Mouse (Mus musculus) left cerebral cortex, adult 11 months (tissue): ENCODE measurements around the gene Defb5.
"Not testable (repeated sequence)": the region's sequence is repeated elsewhere in the genome, so short reads cannot be mapped to it uniquely, and the experiment has no call there.

ENCODE experiments used
- DNase-seq: peaks from one replicate; pipeline ENCODE4 v3.0.0; 2022; ENCODE audit warnings: low spot score

Defb5 gene

GRCm38 (mm10) chr8:19247280-19247679 lies at the start of gene Defb5:
Gene Defb5, plus strand, starts transcription at chr8:19247580.
- no peak for DNase-seq

GRCm38 (mm10) chr8:19225161-19225560 lies 22.2 kb upstream of the Defb5 start, which contains the start of gene Defb6:
Gene Defb6, plus strand, starts transcription at chr8:19225478.
- DNase-seq: no peak

- no peak for DNase-seq
Measured at GRCm38 (mm10) chr8:19238101-19238500, 9.3 kb upstream of the Defb5 start.

DNA sequence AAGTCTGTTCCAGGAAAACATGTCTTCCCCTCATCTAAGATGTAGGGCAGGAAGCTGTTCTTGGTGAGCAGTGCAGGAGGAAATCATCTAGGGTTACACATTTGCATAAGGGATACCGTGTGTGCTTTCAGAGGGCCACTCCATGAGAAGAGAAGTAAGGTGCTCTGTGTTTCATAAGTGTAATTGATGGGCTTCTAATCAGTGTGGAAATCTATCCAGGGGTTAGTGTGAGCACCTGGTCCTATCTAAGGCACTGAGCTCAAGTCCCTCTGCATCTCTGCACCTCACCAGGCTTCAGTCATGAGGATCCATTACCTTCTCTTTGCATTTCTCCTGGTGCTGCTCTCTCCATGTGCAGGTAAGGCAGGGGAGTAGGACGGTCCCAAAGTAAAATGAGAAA lies 7.8 kb upstream of the Defb5 start, which contains the start of gene Defb46:
Gene Defb46 (plus strand): TSS at position 301 of the 400 bp plus-strand sequence.
- DNase-seq: no peak

DNA sequence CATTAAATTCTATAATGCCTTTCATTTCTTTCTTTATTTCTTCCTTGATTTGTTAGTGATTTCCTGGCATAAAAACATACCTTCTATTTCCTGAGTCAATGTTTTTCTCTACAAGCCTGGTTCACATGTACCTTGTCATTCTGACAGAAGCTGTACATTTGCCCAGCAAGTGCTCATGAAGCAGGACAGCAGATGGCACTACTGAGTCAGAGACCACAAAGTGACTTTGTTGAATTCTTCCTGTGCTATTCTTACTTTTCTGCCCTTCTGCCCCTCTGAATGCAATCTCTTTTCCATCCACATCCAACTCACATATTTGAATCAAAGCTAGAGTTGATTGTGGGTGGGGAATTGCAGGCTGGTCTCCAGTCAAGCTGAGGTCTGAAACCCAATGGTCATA lies 10.8 kb downstream of the Defb5 start:
- no peak for DNase-seq

GRCm38 (mm10) chr8:19259667-19260066 lies 12.3 kb downstream of the Defb5 start:
- no peak for DNase-seq

GRCm38 (mm10) chr8:19293060-19293459 lies 45.7 kb downstream of the Defb5 start, which contains the start of gene Defb3:
Gene Defb3, plus strand, starts transcription at chr8:19293360.
- not testable (repeated sequence) for DNase-seq

DNA sequence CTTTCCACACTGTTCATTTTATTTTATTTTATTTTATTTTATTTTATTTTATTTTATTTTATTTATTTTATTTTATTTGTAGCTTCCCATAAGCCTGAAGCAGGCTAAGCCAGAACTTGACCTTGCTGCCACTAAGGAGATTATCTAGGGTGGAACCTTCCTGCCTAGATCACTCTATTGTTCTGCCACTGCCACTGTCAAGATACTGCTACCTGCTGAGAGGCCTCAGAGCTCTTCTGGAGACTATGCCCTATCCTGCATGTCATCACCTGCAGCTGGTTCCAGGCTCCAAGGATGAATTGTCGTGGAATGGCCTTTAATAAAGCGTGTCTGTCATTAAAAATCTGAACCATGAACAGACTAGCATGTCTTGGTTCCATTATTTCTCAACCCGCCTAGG lies 51.0 kb downstream of the Defb5 start:
- not testable (repeated sequence) for DNase-seq
